Mouse (Mus musculus) olfactory bulb, adult 2 months (tissue): ENCODE measurements around the gene Ank3. TPM values are rescaled to one million over a fixed set of nuclear protein-coding genes. Genes with fewer than 3 reads are reported as not detected.
A peak's percentile ranks its signal among the peaks of the same experiment; 100 is the strongest.

Experiments used
- H3K27ac ChIP-seq: fragments of 200-500 bp; 2 replicates; pipeline ENCODE4 v1.5.1; 2012; ENCODE audit warnings: low read depth, low read length; ENCODE audit not compliant: insufficient read depth
- H3K4me1 ChIP-seq: fragments of 200-500 bp; 2 replicates; pipeline ENCODE4 v1.6.1; 2012; ENCODE audit warnings: low read length; ENCODE audit not compliant: control insufficient read depth, insufficient read depth
- H3K4me3 ChIP-seq: fragments of 200-500 bp; 2 replicates; pipeline ENCODE4 v1.5.1; 2012; ENCODE audit warnings: mild to moderate bottlenecking, low read depth, low read length, moderate library complexity; ENCODE audit not compliant: insufficient read depth
- CTCF ChIP-seq: fragments of 200-500 bp; IDR thresholded peaks from 2 replicates; pipeline ENCODE4 v1.5.1; 2012; ENCODE audit warnings: low read depth, mild to moderate bottlenecking, low read length, moderate library complexity; ENCODE audit not compliant: insufficient read depth
- POLR2A ChIP-seq: fragments of 200-500 bp; IDR thresholded peaks from 2 replicates; pipeline ENCODE4 v1.6.1; 2012; ENCODE audit warnings: mild to moderate bottlenecking, low read depth, low read length, moderate library complexity; ENCODE audit not compliant: insufficient read depth
- WGBS: fragments of 180-500 bp; shearing (Covaris S2); methylation state at CpG from one replicate; pipeline ENCODE4 v1.1.7; 2018; 5-methylcytosine and 5-hydroxymethylcytosine counted together
- polyA plus RNA-seq: library from polyadenylated mRNA; stranded (reverse); fragments of >200 nt; gene quantifications from 2 replicates; pipeline ENCODE4 v1.2.4, GENCODE M21; 2012; ENCODE audit warnings: low replicate concordance; ENCODE audit not compliant: missing spikeins, insufficient read depth, insufficient read length

The Ank3 gene
- polyA plus RNA-seq, 1 experiment, result 212 TPM

DNA sequence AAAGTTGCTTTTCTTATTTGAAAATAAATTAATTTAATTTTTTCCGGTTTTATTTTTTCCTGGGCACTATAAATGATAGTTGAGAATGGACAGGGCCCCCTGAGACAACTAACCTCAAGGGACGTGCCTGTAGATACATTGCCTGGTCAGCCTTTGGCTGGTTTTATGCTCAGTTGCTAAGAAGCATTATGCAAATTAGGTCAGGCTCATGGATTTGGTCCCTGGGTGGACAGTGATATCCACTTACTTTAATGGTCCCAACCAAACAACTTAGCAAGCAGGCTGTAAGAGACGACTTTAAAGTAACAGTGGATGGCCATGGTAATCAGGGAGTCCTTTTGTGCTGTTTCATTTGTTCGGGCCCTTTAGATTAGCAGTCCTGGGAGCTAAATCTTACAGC is 392.0 kb downstream of the Ank3 start:
- TF ChIP-seq POLR2A (no peak), CTCF (no peak)
- no peak overlapping the region for H3K4me3 ChIP-seq
- 80% methylated on average over 4 of the region's 4 CpGs for WGBS
- no peak overlapping the region for H3K27ac ChIP-seq
- H3K4me1 ChIP-seq, result peaks cover 10% of the 10 kb centered on the region

DNA sequence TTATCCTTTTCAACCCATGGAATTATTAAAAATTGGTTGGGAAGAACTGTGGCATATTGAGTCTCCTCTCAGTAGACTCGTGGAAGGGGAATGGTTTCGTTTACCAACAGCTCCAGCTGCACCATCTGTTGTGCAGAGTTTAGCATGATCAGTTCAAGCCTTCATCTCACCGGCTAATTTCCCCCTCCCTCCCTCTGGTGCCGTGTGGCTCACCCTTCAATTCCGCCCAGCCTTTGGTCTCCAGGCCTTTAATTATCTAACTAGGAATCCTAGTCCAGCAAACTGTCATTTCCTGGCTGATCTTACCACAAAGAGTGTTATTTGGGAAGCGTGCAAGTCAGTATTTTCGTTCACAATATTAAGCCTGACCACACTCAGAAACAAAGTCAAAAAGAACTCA is 393.4 kb downstream of the Ank3 start:
- 27% methylated on average over 7 of the region's 7 CpGs for whole genome bisulfite sequencing
- Histone ChIP-seq H3K4me3 (no peak overlapping the region), H3K27ac (no peak overlapping the region; the same call in 1 of the 2 replicates), H3K4me1 (peaks cover 16% of the 10 kb centered on the region)
- TF ChIP-seq POLR2A (no peak), CTCF (no peak)

DNA sequence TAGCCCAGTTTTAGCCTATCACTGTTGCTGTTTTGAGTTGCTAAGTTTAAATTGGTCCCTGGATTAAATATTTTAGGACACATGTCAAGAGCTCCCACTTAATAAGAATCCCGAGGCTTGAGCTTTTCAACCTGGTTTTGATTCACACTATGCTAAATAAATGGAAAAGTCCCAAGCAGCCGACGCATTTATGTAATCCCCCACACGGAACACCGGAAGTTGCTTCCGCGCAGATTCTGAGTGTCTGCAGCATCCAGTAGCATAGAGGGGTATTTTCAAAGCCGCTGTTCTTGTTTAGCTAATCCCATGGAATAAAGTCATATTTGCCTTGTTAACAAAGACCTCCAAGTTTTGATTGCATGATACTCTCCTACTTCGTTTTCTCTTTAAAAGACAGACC is 393.8 kb downstream of the Ank3 start:
- Histone ChIP-seq H3K4me3 (no peak overlapping the region), H3K27ac (no peak overlapping the region; the same call in 1 of the 2 replicates), H3K4me1 (peaks cover 14% of the 10 kb centered on the region)
- WGBS, result 45% methylated on average over 9 of the region's 9 CpGs
- TF ChIP-seq POLR2A (no peak), CTCF (no peak)

DNA sequence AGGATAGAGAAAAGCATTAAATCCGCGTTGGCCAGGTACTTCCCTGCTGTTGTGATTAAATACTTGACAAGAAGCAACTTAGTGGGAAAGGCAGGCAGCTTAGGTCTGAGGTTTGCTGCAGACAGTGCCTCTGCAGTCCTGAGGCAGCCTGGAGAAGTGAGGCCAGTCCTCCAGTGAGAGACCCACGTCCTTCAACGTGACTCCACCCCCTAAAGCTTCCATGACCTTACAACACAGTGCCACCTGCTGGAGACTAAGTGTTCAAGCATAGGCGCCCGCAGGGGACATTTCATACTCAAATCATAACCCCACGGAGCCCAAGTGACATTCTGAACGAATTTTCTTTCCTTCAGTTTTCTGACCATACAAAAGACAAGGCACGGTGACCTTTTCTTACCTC is 394.5 kb downstream of the Ank3 start:
- H3K4me1 ChIP-seq, result peaks cover 13% of the 10 kb centered on the region
- H3K27ac ChIP-seq, result no peak overlapping the region
- H3K4me3 ChIP-seq, result no peak overlapping the region
- TF ChIP-seq CTCF, result peak; percentile 56; the same call in 1 of the 2 replicates
- TF ChIP-seq POLR2A, result no peak
- WGBS, result 39% methylated on average over 9 of the region's 9 CpGs

DNA sequence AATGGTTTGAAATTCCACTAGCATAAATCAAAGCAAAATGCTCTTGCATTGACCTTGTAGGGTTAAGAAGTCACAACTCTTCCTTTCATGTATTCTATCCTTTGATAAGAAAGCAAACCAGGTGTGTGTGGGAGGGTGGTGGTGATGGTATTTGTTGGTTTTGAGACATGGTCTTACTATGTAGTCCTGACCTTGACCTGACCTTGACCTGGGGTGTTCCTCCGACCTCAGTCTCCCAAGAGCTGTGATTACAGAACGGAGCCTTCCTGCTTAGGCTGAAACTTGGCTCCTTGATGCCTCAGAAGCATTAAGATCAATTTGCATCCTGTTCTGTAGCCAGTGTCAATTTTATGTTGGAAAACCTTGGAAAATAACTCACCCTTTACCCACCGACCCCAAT is 397.1 kb downstream of the Ank3 start:
- WGBS, result 82% methylated on average over 3 of the region's 3 CpGs
- no peak for TF ChIP-seq CTCF
- no peak for TF ChIP-seq POLR2A
- H3K27ac ChIP-seq, result no peak overlapping the region

DNA sequence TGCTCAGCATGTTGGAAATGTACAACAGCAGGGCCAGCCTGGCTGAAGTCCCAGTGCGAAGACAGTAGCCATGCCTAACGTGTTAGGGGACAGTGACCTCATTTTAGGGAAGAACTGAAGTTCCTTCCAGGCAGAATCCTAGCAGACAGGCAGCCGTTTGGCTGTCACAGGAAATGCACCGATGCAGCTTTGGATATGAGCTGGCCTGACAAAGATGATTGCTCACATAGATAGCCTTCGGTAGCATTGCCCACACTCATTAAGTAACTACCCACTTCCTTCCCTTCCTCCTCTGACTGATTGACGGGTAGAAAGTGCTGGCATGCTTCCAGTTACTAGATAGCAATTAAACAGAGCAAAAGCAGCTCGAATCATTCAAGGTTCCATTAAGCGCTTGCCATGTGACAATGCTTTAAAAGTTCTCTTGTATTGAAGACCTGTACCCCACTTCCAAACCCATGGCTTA is 397.9 kb downstream of the Ank3 start:
- WGBS, result 34% methylated on average over 8 of the region's 8 CpGs
- H3K27ac ChIP-seq, result no peak overlapping the region; the same call in 1 of the 2 replicates
- TF ChIP-seq POLR2A (no peak), CTCF (no peak)
- peaks cover 13% of the 10 kb centered on the region for H3K4me1 ChIP-seq
- H3K4me3 ChIP-seq, result no peak overlapping the region

More for the DNA sequence above, 397.1 kb downstream of the Ank3 start:
- Histone ChIP-seq H3K4me3 (no peak overlapping the region), H3K4me1 (peaks cover 13% of the 10 kb centered on the region)

DNA sequence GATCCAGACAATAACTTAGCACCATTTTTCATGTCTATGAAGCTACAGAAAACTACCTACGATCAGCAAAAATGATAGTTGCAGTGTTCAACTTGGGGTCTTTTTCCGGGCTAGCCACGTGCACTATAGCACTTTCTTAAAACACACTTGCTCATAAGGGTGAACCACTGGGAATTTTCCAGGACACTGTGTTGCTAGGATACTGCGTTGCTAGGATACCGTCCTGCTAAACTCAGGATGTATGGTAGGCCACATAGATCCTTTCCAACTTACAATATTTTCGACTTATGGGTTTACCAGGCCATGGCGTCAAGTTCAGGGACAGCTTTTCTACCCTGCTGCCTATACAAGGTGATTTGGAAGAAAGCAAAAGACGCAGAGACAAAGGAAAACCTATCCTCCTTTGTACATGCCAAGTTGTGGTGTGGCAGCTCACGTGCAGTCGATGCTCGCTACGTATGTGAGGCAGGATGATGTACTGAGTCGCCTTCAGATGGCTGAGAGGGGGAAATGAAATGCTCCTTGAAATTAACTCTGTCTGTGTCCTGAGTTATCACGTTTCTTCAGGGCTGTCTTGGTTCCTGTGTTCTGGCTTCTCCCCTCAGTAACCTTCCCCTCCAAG is 404.7 kb downstream of the Ank3 start:
- TF ChIP-seq POLR2A (no peak), CTCF (no peak)
- no peak overlapping the region for H3K27ac ChIP-seq
- H3K4me3 ChIP-seq, result no peak overlapping the region
- 39% methylated on average over 14 of the region's 14 CpGs for WGBS
- peaks cover 10% of the 10 kb centered on the region for H3K4me1 ChIP-seq

DNA sequence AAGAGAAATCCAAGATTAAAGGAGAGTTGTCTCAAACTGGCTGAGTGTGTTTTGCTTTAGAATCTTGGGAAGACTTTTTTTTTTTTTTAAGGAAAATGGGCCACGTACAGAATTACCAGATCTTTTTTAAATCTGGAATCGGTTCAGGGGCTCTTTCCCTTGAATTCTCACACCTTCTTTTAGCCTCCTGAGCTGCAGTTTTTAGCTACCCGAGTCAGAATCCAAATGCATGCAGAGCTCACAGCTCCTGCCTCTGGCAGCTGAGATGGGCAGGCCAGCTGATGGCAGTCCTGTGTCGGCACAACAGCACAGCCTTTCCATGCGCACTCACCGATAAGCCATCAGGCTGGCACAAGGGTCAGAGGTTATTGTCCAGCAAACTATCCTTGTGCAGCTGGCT is 406.0 kb downstream of the Ank3 start:
- H3K27ac ChIP-seq, result no peak overlapping the region
- TF ChIP-seq POLR2A, result no peak
- no peak for TF ChIP-seq CTCF
- no peak overlapping the region for H3K4me3 ChIP-seq
- peaks cover 10% of the 10 kb centered on the region for H3K4me1 ChIP-seq
- 51% methylated on average over 6 of the region's 6 CpGs for WGBS

DNA sequence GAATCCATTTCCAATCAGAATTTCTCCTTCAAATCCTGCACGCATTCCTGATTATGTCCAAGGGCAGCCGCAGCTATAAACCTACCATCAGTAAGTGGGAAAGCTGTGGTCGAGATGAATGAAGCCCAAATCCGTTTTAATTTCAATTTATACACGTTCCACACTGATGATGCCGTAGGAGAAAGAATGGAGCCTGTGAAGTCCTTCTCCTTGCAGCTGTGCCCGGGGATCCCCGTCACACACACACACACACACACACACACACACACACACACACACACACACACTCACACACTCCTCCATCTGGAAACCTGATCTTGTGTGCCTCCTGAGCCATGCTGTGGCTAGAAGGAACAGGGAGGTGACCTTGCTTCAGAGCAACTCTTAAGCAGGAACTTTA is 412.2 kb downstream of the Ank3 start:
- Histone ChIP-seq H3K4me1 (0 out of 2 replicates have a peak, but pooled peaks cover 3% of the 10 kb centered on the region), H3K4me3 (no peak overlapping the region), H3K27ac (no peak overlapping the region)
- TF ChIP-seq POLR2A (no peak), CTCF (no peak)
- 80% methylated on average over 8 of the region's 8 CpGs for WGBS

DNA sequence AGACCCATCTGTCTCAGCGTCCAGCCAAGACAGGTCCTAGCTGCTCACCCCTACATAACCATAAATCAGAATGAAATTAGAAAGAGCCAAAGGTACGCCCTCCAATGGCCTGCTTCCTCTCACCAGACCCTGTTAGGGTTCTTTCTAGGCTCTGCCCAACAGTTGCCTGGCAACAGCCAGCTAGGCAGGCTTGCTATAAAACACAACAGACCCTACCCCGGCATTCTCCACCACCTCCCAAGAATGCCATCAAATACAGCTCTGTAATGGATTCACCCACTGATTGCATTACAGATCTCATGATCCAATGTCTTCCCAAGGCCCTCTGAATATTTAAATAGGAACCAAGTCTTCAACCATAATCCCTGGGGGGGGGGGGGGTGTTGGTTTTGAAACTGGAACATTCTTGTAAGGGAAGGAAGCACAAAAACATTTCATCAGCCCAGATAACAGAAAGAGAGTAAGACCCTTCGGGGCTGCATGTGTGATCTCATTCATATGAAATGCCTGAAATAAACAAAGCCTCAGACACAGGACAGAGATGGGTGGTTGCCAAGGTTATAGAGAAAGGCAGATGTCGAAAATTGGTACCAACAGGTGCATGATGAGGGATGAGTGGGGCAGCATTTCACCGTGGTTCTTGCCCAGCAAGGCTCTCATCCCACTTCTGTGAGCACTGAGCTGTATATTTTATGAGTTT is 415.4 kb downstream of the Ank3 start:
- Histone ChIP-seq H3K4me1 (0 out of 2 replicates have a peak, but pooled peaks cover 3% of the 10 kb centered on the region), H3K27ac (no peak overlapping the region), H3K4me3 (no peak overlapping the region)
- 54% methylated on average over 6 of the region's 6 CpGs for WGBS
- TF ChIP-seq POLR2A, result no peak
- no peak for TF ChIP-seq CTCF
